Mouse (Mus musculus): Measurements from ENCODE around the gene Arhgap19.

Arhgap19 gene

DNA sequence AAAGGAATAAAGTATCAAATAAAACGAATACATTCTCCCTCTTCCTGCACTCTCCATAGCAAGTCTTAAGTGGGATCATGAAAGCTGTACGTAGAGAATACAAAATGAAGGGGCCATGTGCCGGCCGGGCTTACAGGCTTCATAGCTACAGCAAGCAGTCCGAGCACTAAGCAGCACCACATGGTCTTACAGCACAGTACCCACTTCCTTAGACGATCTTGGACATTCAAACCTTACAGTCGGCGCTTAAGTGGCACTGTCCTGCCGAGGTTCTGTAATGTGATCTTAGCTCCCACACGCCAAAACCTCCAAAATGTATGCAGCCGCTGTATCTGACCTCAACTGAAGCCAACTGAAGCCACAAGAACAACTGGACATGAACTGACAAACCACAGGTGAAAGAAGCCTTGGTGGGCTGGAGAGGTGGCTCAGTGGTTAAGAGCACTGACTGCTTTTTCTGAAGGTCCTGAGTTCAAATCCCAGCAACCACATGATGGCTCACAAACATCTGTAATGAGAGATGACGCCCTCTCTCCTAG, 5.0 kb downstream of the Arhgap19 start:
- peak; percentile 29 for DNase-seq

DNA sequence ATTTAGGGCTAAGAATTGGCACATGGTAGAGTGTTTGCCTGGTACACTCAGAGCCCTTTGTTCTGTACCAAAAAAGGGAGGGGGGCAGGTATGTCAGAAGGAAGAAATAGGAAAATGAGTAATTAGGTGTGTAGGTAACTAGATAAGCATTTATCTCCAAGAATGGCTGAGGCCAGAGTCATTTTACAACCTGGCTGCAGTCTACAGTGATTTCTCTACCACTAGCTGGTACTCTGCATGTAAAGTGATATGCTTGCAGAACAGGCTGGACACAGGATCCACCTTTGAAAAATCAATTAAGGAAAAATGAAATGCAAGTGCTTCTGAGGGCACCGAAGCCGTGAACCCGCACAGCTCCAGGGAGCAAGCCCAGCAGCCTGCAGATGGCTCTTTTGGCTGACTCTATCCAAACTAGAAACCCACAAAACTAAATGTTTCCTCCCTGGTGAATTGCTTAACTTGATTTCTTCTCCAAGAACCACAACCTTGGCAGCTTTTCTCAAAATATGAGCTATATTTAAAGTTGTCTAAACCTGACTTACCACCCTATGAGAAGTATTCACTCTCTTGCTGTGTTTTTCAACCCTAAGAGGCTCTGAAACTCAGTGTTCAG, 5.6 kb downstream of the Arhgap19 start:
- peak; percentile 76 for DNase-seq

- DNase-seq: no peak
These were observed 6.9 kb downstream of the Arhgap19 start for GRCm38 (mm10) chr19:41794901-41795300.

DNA sequence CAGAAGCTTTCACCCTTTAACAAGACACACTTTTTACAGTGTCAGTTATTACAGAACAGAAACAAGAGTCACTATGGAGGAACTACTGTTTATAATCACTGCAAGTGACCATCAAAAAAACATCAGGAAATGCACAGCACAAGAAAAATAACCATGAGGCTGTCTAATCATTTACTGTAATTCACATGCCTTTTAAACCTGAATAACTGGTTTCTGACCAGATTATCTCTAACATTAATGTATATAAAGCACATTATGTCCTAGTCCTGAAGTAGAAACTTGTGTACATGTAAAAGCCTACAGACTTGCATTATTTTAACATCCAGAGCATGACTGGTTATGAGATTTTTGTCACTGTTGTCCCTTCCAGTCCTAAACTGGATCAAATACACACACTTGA, 7.8 kb downstream of the Arhgap19 start:
- DNase-seq: no peak

GRCm38 (mm10) chr19:41792934-41793486, 8.8 kb downstream of the Arhgap19 start:
- peak; percentile 18 for DNase-seq

GRCm38 (mm10) chr19:41791384-41791783, 10.5 kb downstream of the Arhgap19 start:
- DNase-seq: peak; percentile 61

DNA sequence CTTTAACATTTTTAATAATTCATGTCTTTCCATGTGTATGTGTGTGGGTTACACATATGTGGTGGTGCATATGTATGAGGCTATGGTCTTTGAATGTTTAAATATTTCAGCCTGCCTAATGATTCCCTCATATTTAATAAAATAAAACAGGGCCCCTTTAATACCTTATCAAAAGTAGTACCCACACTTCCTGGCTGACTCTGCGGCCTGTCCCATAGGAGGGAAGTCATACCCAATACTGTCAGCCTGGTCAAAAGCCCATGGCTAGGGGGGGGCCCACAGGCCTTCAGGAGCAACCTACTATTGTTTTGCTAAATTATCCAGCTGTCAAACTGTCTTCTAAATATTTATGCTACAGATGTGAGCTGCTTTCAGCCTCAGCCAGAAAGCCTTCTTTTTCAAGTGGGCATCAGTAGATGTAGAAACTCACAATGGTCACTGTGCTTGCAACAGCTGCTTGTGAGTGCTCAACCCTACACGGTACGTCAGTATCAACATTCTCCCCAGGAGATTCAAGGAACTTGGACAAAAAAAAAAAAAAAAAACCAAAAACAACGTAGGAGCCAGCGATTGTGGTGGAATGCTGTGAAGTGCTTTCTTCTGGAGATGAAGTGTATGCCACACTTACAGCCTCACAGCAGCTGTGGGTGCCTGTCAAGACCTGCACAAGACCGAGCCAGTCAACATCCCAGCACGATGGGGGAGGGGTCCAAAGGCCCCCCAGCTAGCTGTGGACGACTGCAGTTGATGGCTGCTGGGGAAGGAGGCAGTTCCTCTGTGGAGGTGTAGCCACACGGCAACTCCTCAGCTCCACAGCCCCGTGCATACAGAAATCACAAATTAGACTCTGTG, 12.5 kb downstream of the Arhgap19 start:
- DNase-seq: peak; percentile 52

- no peak for DNase-seq
These were observed 15.0 kb downstream of the Arhgap19 start for GRCm38 (mm10) chr19:41786896-41787295.

DNA sequence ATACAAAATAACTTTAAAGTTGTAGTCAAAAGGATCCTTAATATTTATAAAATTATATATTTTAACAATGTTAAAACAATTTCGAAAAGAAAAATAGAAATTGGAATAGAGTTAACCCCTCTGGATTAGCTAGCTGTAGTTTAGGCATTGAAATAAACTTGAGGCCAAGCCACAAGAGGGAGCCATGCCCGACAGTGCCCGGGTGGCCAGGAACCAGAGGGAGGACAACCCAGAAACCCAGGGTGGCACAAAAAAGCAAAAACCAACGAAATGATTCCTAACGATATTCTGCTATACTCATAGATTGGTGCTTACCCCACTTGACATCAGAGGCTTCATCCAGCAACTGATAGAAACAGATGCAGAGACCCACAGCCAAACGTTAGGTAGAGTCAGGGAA, 24.3 kb downstream of the Arhgap19 start:
- DNase-seq: peak; percentile 70

DNA sequence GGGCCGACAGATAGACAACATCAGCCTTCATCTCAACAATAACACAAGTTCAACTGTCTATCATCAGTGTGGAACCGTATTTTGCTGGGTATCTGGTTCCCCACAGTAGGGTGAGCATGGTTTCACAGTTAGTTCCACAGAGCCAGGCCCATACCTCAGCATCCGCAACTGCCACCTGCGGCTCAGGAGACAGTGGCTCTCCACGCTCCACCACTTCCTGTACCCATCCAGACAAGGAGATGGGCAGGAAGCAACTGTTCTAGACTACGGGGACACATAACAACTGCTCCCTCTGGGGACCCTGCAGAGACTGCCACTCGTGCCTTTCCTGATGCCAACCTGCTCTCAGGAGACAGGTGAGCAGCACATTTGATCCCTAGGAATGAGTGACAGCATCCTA, 33.1 kb downstream of the Arhgap19 start:
- DNase-seq: no peak

DNA sequence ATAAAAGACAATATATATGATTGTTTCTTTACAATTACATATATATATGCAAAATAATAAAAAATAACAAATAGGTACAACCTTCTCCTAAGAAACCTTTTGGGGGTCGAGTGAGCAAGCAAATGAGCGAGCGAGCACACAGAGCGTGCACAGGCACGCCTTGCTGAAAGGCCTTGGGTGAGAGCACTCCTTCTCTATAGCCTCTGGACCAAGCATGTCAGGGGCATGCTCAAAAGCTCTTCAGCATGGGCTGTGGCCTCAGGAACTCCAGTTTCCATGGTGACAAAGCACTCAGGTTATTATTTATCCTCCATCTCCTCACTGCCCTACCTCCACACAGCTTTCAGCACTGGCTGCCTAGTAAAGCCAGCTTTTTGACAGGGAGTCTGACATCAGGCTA, 35.2 kb downstream of the Arhgap19 start:
- no peak for DNase-seq

- DNase-seq: no peak
These were observed 37.8 kb downstream of the Arhgap19 start for GRCm38 (mm10) chr19:41763870-41764660.

DNA sequence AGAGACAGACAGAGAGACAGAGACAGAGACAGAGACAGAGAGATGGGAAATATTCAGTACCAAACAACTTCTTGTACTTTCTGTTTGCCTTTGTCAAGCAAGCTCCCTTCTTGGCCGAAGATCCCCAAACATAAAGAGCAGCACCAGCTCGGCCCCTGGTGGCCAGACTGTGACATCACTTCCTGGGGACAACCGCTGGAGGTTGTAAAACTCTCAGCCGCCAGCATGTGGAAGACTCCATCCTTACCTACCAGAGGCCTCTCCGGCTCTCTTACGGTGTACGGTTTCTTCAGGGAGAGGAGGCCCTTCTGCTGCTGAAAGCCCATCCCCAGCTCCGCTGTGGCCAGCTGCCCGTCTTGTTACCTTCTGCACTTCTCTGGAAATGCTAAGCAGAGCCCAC, 40.3 kb downstream of the Arhgap19 start:
- DNase-seq: no peak

DNA sequence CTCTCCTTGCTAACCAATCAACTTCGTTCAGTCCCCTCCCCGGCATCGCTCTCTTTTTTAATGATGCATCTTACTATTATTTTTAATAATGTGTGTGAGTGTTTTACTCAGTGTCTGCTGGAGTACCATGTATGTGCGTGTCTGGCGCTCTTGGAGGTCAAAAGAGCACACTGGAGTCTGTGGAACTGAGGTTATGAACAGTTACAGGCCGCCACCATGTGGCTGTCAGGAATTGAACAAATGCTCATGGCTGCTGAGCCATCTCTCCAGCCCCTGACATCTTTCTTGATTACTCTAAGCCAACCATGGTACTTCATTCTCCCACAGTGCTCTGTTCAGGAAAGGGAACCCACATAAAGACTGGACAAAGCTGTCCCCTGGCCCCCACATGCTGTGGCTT, 42.1 kb downstream of the Arhgap19 start:
- DNase-seq: no peak

DNA sequence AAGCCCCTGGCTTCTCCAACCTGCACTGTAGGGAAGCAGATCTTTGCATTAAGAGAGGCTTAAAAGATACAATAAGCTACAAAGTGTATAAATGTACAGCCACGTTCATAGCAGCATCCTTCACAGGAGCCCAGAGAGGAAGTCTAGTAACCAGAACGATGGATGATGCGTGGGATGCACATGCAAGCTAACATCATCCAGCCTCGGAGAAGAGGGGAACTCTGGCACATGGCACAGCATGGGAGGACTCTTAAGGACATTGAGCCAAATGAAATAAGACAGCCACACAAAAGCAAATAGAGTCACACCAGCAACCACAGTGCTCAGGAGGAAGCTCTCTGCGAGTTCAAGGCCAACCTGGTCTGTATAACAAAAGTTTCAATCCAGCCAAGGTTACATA, 42.6 kb downstream of the Arhgap19 start:
- DNase-seq: no peak

GRCm38 (mm10) chr19:41754760-41755159, 47.1 kb downstream of the Arhgap19 start:
- no peak for DNase-seq

DNA sequence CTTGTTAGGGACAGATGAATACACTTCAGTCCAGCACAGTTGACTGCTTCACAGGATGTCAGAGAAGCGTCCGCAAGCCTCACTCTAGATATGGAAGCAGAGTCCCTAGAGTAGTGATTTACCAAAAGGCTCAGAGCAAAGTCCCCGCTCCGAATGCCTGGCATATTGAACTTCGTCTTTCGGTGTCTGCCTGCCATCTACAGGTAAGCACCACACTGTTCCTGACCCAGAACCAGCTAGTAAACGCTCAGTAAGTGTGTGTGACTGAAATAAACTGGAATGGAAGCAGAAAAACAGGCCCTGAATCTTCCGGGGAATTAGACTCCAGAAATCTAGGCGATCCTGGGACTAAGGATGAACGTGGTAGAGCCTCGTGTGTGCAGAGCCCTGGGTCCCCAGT, 49.9 kb downstream of the Arhgap19 start:
- DNase-seq: no peak

GRCm38 (mm10) chr19:41747436-41747835, 54.4 kb downstream of the Arhgap19 start:
- DNase-seq: no peak

DNA sequence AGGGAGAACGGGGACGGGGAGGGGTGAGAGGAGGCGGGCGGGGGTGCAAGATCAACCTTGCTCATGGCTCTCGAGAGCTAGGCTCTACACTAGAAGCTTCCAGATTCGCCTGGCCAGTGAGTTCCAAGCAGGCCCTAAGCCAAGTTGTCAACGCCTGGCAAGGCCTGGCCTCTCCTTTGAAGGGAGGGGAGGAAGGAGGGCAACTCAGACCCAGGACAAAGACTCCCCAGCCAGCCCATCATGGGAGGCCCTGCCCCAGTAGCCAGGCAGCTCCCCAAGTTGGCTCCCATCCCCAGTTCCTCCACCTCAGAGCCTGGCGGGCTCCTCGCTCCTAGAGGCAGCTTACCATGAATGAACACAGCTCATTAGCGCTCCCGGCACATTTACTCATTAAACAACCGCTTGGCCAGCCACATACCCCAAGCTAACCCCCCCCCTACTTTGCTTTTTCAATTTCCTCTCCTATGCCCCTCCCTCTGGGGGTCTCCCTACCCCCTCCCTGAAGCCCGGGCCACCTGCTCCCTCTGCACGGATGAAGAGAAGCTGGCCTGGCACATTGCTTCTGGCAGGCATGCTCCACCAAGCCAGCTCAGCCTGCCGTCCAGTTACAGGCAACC, 55.8 kb downstream of the Arhgap19 start:
- DNase-seq: peak; percentile 90

- no peak for DNase-seq
These were observed 58.5 kb downstream of the Arhgap19 start, which contains the start of gene Slit1 for GRCm38 (mm10) chr19:41743396-41743795. Gene Slit1, minus strand, starts transcription at chr19:41743665.

DNA sequence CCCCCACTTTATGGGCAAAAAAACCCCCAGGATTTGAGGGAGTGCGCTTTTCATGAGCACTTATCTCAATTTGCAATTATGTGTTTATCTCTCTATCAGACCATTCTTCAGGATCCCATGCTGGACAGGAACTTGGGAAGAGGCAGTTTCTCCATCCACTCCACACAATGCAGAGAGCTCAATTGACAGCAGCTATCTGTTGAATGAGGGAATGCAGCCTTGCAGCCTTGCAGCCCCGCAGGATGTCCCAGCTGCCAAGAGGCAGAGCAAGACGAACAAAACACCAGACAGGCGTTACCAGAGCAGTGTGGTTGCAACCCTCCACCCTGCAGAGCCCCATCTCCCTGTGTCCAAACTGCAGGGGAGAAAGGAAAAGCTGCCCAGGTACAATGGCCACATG, 63.0 kb downstream of the Arhgap19 start:
- DNase-seq: no peak

- DNase-seq: no peak
These were observed 63.4 kb downstream of the Arhgap19 start for GRCm38 (mm10) chr19:41738429-41738805.

Data from heart, adult 11 months (tissue).